Mouse (Mus musculus) frontal cortex, postnatal 14 days (tissue): ENCODE measurements around the gene Fam184a.

Experiments used
- DNase-seq, 2 experiments: peaks; one replicate each; pipeline ENCODE4 v3.0.0; 2022; ENCODE audit warnings: low spot score in 2 of 2

Gene Fam184a

GRCm38 (mm10) chr10:53750955-53751652 lies at the start of gene Fam184a:
TSS of gene Fam184a (minus strand) at chr10:53751123.
- peak; percentile 74 to 83 for DNase-seq

GRCm38 (mm10) chr10:53796258-53796581 lies 45.3 kb upstream of the Fam184a start:
- DNase-seq, result no peak

GRCm38 (mm10) chr10:53795567-53796257 lies 44.8 kb upstream of the Fam184a start:
- peak in 1 of 2 experiments; percentile 17 for DNase-seq

- no peak for DNase-seq
Observed at GRCm38 (mm10) chr10:53791281-53791680, 40.4 kb upstream of the Fam184a start.

- no peak for DNase-seq
Observed at GRCm38 (mm10) chr10:53776591-53776990, 25.7 kb upstream of the Fam184a start.

- DNase-seq, result no peak
Observed at GRCm38 (mm10) chr10:53772708-53773107, 21.8 kb upstream of the Fam184a start.

- DNase-seq, result no peak
Observed at GRCm38 (mm10) chr10:53771480-53771879, 20.6 kb upstream of the Fam184a start.

GRCm38 (mm10) chr10:53768745-53769144 lies 17.8 kb upstream of the Fam184a start:
- DNase-seq, result no peak

- DNase-seq, result no peak
Observed at GRCm38 (mm10) chr10:53765471-53765870, 14.5 kb upstream of the Fam184a start.

- DNase-seq, result no peak
Observed at GRCm38 (mm10) chr10:53752723-53753122, 1.8 kb upstream of the Fam184a start.

- DNase-seq, result no peak
Observed at GRCm38 (mm10) chr10:53750275-53750954, 508 bp downstream of the Fam184a start.

- no peak for DNase-seq
Observed at GRCm38 (mm10) chr10:53746039-53746438, 4.9 kb downstream of the Fam184a start.

- no peak for DNase-seq
Observed at GRCm38 (mm10) chr10:53742961-53743360, 8.0 kb downstream of the Fam184a start.

- DNase-seq, result no peak
Observed at GRCm38 (mm10) chr10:53740014-53740413, 10.9 kb downstream of the Fam184a start.

GRCm38 (mm10) chr10:53738842-53739241 lies 12.1 kb downstream of the Fam184a start:
- DNase-seq, result no peak

- no peak for DNase-seq
Observed at GRCm38 (mm10) chr10:53735201-53735865, 15.6 kb downstream of the Fam184a start.

GRCm38 (mm10) chr10:53732324-53732723 lies 18.6 kb downstream of the Fam184a start:
- no peak for DNase-seq

- DNase-seq, result no peak
Observed at GRCm38 (mm10) chr10:53728883-53729282, 22.0 kb downstream of the Fam184a start.

GRCm38 (mm10) chr10:53725301-53725700 lies 25.6 kb downstream of the Fam184a start:
- no peak for DNase-seq

- DNase-seq, result no peak
Observed at GRCm38 (mm10) chr10:53704516-53704915, 46.4 kb downstream of the Fam184a start.

GRCm38 (mm10) chr10:53698531-53698930 lies 52.4 kb downstream of the Fam184a start:
- no peak for DNase-seq

GRCm38 (mm10) chr10:53694757-53695156 lies 56.2 kb downstream of the Fam184a start:
- DNase-seq, result no peak
